Mouse (Mus musculus) adrenal gland, postnatal 4 days (tissue): ENCODE data around the gene Muc1. TPM values are rescaled to one million over a fixed set of nuclear protein-coding genes. Genes with fewer than 3 reads are reported as not detected.

Experiments
- DNase-seq, 2 experiments: peaks; one replicate each; pipeline ENCODE4 v3.0.0; 2021 to 2022; ENCODE audit warnings: low spot score in 2 of 2, mixed read lengths in 2 of 2
- microRNA-seq: library from miRNA; unstranded; fragments of <30 nt; microRNA quantifications from one replicate; pipeline ENCODE4 v1.2.0, GENCODE M21; 2021
- total RNA-seq, 2 experiments: library from RNA; stranded (reverse); gene quantifications; 2 replicates each; pipeline ENCODE4 v1.2.3; 2021

The Muc1 gene
- total RNA-seq, 2 experiments from 2014 or later = 1.2 to 8.9 TPM

GRCm38 (mm10) chr3:89262417-89262816, 33.6 kb downstream of the Muc1 start:
- DNase-seq = no peak

DNA sequence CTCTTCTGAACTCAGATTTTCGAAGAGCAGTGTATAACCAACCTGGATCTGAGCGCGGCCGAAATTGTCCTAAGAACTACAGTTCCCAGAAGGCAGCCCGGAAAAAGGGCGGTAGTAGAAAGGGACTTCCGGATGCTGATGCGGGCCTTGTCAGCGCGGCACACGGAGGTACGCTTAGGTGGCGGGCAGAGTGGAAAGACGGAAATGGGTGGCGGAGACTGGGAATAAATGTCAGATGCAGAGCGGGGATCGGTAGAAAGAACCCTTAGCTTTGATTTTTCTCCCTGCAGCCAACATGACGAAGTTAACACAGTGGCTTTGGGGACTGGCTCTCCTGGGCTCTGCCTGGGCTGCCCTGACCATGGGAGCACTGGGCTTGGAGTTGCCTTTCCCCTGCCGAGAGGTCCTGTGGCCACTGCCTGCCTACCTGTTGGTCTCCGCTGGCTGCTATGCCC, 37.6 kb downstream of the Muc1 start:
- DNase-seq = no peak

DNA sequence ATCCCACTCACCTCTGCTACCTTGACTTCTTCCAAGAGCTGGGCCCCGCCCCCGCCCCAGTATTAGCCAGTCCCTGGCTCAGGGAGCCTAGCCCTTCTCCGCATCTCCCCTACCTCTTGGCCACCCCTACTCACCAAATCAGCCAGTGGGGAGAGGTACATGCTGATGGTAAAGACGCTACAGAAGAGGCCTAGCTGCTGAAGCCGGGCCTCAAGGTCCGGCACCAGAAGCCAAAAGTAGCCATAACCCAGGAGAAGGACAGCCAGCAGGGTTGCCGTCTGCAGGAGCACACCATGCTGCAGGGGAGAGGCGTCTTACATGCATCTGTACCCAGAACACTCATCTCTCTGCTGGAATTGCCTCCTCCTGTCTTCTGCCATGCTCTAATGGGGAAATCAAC, 40.1 kb downstream of the Muc1 start:
- DNase-seq = no peak

DNA sequence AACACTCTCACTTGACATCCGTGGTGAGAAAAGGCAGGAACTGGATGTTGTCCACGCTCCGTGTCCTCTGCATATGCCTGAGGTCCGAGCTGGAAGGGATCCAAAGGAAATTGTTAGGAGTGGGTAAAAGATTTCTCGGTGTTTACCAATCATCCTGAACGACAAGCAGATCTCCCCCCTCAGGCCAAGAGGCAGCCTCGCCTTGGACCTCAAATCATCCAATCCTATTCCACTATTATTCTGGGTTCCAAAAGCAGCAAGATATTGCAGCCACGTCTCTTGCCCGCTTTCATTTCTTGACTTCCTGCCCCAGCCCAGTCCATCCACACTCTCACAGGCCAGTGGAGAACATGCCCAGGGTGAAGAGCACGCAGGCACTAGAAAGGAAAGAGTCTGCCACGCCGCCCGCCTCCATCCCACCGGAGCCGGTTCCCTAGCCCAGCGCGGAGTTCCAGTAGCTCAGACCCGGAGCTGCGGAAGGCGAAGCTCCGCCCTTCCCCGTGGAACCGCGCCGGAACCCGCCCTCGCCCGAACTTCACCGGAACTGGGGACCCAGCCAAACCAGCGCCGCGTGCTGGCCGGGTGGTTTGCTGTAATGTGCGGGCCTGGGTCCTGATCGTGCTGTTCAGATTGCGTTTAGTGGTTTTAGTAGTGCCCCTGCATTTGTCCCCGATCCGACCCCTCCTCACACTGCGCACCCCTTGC, 41.3 kb downstream of the Muc1 start, which contains the start of gene Slc50a1:
TSS of gene Slc50a1 (minus strand) at position 520 of the 705 bp plus-strand sequence.
- peak; percentile 59 to 78 for DNase-seq

GRCm38 (mm10) chr3:89270891-89271290, 42.0 kb downstream of the Muc1 start:
- no peak for DNase-seq

- DNase-seq = no peak
These were observed 42.9 kb downstream of the Muc1 start for GRCm38 (mm10) chr3:89271760-89272159.

- no peak for DNase-seq
These were observed 47.2 kb downstream of the Muc1 start for GRCm38 (mm10) chr3:89276061-89276460.

- no peak for DNase-seq
These were observed 48.6 kb downstream of the Muc1 start for GRCm38 (mm10) chr3:89277281-89278021.

- DNase-seq = no peak
These were observed 49.2 kb downstream of the Muc1 start for GRCm38 (mm10) chr3:89278107-89278506.

DNA sequence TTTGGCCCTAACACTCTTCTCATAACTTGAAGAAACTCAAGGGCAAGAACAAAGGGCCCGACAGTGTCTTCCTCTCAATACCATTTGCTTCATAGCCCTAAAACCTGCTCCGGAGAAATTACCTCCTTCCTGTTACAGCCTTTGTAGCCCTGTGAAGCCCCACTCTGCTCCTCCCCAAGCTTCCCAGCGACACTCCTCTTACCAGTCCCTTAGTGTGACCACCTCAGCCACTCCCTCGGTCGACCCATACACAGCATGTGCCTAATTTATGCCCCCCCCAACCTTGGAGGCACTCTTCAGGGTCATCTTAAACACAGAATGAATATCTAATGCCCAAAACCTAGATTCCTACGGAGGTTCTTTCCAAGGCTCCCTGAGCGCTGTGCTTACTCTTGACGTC, 49.8 kb downstream of the Muc1 start:
- no peak for DNase-seq

GRCm38 (mm10) chr3:89279153-89279890, 50.5 kb downstream of the Muc1 start:
- DNase-seq = peak; percentile 60 to 74

DNA sequence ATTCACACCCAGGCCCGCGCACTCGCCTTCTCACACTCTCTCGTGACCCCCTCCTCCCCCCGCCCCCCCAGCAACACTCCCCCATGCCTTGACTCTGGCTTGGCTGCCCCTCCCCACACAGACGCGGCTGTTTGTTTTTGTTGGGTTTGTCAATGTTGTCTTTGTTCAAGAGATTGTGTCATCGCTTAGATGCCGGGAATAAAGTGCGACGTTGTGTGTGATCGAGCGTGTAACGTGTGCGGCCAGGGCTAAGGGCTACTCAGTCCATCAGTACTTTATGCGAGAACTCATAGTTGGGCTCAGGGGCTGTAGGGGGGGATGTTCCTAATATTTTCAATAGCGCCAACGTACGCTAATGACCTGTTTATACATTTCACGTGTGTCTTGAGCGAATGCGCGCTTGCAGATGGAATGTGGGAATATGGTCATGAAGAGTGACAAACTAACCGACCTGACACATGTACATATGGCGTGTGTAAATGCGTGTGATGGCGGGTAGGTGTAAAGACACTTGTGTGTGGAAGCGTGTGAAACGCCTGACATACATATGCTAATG, 51.3 kb downstream of the Muc1 start:
- no peak for DNase-seq

- no peak for DNase-seq
These were observed 52.0 kb downstream of the Muc1 start, which contains the start of gene Efna1 for GRCm38 (mm10) chr3:89280606-89281511. TSS of gene Efna1 (minus strand) at chr3:89281142.

- DNase-seq = peak; percentile 58 to 75
These were observed 52.9 kb downstream of the Muc1 start for GRCm38 (mm10) chr3:89281579-89282290.

DNA sequence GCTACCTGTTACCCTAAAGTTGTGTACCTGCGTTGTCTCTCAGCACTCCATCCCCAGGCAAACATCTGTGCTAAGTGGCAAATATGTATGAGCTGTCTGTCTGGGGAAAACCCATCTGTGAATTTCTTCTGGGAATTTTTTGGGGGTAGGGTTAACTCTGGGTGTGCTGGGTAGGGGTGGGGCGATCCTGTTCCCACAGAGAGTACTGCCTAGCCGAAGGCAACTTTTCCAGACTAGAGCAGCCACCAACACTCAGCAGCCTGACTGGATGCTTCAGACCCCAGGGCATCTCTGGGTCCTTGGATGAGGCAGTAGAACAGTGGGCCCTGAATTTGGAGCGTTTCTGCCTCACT, 53.4 kb downstream of the Muc1 start:
- DNase-seq = no peak

Small RNA genes within 50 kb of the gene (microRNA-seq; reads per million reads assigned to microRNA genes)
- 92.3 reads per million, percentile 45 among the genes with 10 or more reads in this experiment for gene Mir92b

Other genes starting within 250 kb of the Muc1 start
- 10 to 100 TPM; 21.9 to 27.4 TPM for gene Rusc1, start 135.7 kb upstream of the Muc1 start, total RNA-seq
- gene Gm43738, start 128.0 kb upstream of the Muc1 start, total RNA-seq = not detected
- gene Fdps, start 127.1 kb upstream of the Muc1 start, total RNA-seq = 10 to 100 TPM; 79.4 to 85.0 TPM
- 10 to 100 TPM; 11.2 to 24.5 TPM for gene Pklr, start 92.9 kb upstream of the Muc1 start, total RNA-seq
- 10 to 100 TPM; 15.0 to 17.8 TPM for gene Hcn3, start 68.9 kb upstream of the Muc1 start, total RNA-seq
- gene Clk2, start 64.3 kb upstream of the Muc1 start, total RNA-seq = 100 to 1,000 TPM; 103 TPM
- gene Scamp3, start 51.6 kb upstream of the Muc1 start, total RNA-seq = 100 to 1,000 TPM; 114 to 122 TPM
- 10 to 100 TPM; 27.2 to 34.1 TPM for gene Fam189b, start 45.9 kb upstream of the Muc1 start, total RNA-seq
- 10 to 100 TPM; 60.8 to 61.2 TPM for gene Gba, start 26.1 kb upstream of the Muc1 start, total RNA-seq
- 10 to 100 TPM; 31.1 to 36.7 TPM for gene Thbs3, start 13.9 kb upstream of the Muc1 start, total RNA-seq
- 100 to 1,000 TPM; 179 to 182 TPM for gene Mtx1, start 2.0 kb upstream of the Muc1 start, total RNA-seq
- gene Krtcap2, start 16.9 kb downstream of the Muc1 start, total RNA-seq = 100 to 1,000 TPM; 120 to 130 TPM
- gene Trim46, start 17.3 kb downstream of the Muc1 start, total RNA-seq = 1 to 10 TPM; 3.4 to 4.9 TPM
- 100 to 1,000 TPM; 108 TPM for gene Dpm3, start 30.3 kb downstream of the Muc1 start, total RNA-seq
- gene Slc50a1, start 41.5 kb downstream of the Muc1 start, total RNA-seq = 10 to 100 TPM; 62.4 to 63.1 TPM
- 10 to 100 TPM; 32.1 to 35.2 TPM for gene Efna1, start 52.1 kb downstream of the Muc1 start, total RNA-seq
- 1 to 10 TPM in 1 of 2 experiments, under 1 TPM in 1; 0.84 to 1.6 TPM for gene Efna3, start 93.9 kb downstream of the Muc1 start, total RNA-seq
- 1 to 10 TPM; 3.3 to 6.1 TPM for gene Efna4, start 109.0 kb downstream of the Muc1 start, total RNA-seq
- gene Adam15, start 120.9 kb downstream of the Muc1 start, total RNA-seq = 10 to 100 TPM; 60.7 to 74.6 TPM
- under 1 TPM; 0.25 to 0.48 TPM for gene Dcst2, start 132.9 kb downstream of the Muc1 start, total RNA-seq
- gene Dcst1, start 136.2 kb downstream of the Muc1 start, total RNA-seq = 1 to 10 TPM in 1 of 2 experiments, under 1 TPM in 1; 0.81 to 1.2 TPM
- gene Zbtb7b, start 165.7 kb downstream of the Muc1 start, total RNA-seq = 10 to 100 TPM; 41.8 to 47.2 TPM
- not detected for gene Lenep, start 173.7 kb downstream of the Muc1 start, total RNA-seq
- 10 to 100 TPM; 30.9 to 36.8 TPM for gene Flad1, start 182.8 kb downstream of the Muc1 start, total RNA-seq
- gene Cks1b, start 189.3 kb downstream of the Muc1 start, total RNA-seq = 10 to 100 TPM; 64.2 to 66.3 TPM
- 100 to 1,000 TPM; 142 to 145 TPM for gene Shc1, start 189.4 kb downstream of the Muc1 start, total RNA-seq
- gene Pygo2, start 201.2 kb downstream of the Muc1 start, total RNA-seq = 10 to 100 TPM; 43.0 to 44.3 TPM
- gene Pbxip1, start 207.6 kb downstream of the Muc1 start, total RNA-seq = 10 to 100 TPM; 58.7 to 58.8 TPM
- gene Pmvk, start 225.5 kb downstream of the Muc1 start, total RNA-seq = 10 to 100 TPM; 14.9 to 17.3 TPM